Mouse (Mus musculus): ENCODE measurements around the gene Grm2. TPM values are rescaled to one million over a fixed set of nuclear protein-coding genes. Genes with fewer than 3 reads are reported as not detected.
A peak's percentile ranks its signal among the peaks of the same experiment; 100 is the strongest.

Grm2 gene
- total RNA-seq (2021) = 10 to 100 TPM; 64.9 to 80.7 TPM

DNA sequence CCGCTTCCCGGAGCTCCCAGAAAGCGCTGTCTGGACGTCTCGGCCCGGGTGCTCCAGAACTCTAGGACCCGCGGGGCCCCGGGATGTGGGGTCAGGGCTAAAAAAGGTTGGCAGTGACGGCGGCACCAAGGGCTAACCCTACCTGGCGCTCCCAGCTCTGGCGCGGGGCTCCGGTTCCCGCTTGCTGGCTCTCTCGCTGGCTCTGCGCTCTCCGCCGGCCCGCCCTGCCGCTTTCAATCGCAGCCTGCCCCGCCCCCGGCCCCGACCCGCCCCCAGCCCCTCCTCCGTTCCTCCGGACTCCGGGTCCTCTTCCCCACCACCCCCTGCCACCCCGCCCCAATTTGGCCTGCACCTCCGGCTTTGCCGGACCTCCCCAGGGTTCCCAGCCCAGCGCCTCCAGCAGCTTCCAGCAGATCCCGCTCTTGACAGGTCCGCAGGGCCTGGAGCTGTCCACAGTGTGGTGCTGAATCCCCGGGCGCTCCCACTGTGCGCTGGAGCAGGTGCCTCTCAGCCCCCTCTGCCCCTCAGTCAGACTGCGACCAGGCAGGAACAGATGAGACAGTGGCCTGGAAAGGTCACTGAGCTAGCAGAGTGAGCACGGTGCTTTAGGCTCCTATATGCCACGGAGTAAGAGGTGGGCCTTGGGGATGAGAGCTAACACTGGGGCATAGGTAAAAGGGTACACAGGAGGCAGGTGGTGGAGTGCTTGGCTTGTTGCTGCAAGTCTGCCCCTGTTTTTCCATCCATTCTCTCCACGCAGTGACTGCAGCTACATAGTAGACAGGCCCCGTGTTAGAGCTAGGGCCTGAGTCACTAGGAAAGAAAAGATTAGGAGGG is at the start of gene Grm2:
Gene Grm2 (minus strand): TSS at position 199 of the 837 bp plus-strand sequence.
- peak in 1 of 2 experiments; percentile 29 for DNase-seq

DNA sequence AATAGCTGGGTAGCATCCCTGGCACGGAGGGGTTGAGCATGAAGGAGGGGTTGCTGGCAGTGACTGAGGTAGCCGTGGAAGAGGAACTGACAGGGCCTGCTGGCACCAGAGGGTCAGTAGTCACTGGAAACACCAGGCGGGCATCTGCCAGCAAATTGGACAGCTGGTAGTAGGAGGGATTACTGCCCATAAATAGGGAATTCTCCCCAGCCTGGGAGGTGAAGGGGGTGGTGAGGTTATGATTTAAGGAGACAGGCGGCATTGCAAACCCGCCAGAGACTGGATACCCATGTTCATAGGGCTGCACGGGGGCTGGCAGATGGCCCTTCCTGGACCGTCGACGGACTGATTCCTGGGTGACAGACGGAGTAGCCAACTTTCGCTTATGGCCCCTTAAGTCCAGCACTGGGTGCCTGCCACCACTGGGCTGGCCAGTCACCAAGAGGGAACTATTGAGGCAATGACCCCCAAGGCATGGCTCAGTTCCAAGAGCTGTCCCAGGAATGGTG is 37.1 kb upstream of the Grm2 start:
- DNase-seq = no peak

DNA sequence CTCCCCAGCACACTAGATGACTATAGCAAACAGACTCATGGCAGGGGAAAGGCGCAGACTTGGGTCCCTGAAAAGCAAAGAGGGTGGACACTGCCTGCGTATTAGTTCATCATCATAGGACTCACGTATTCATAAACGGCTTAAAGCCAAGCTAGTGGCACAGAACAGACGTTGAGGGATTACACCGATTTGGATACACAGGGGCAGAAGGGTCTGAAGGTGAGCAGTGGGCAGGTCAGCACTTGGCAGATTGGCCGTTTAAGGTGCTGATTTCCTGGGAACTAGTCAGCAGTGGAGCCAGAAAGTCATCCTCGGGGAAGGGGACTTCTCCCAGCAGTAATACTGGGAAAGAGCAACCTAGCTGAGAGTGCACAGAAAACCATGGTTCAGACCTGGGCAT is 33.0 kb upstream of the Grm2 start:
- no peak for DNase-seq

DNA sequence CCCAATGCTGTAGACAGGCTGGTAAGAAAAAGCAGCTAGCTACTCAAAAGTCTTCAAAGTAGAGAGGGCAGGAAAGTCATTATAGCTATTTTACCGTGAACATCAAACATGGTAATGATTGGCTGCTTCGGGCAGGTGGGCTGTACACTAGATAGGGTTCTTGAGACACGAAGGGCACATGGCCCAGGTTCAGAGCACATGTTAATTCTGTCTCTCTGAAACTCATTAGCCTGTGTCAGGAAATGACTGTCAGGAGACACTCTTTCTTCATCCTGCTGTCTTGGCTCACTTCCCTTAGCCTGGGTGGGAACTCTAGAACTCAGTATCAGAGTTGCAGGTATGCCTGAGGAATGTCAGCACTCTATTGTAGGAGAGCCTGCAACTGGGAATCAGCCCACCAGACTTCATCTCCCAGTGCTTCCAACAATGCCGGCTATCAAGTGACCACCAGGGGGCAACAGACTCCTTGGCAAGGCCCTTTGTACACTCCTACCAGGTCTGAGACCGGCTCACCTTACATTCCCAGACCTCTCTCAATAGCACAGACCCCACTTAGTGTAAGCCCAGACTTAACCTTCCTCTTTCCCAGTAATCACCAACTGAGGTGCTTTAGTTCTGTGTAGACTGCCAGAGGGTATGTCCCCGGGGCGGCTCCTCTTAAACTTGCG is 31.2 kb upstream of the Grm2 start:
- peak in 1 of 2 experiments; percentile 58 for DNase-seq

DNA sequence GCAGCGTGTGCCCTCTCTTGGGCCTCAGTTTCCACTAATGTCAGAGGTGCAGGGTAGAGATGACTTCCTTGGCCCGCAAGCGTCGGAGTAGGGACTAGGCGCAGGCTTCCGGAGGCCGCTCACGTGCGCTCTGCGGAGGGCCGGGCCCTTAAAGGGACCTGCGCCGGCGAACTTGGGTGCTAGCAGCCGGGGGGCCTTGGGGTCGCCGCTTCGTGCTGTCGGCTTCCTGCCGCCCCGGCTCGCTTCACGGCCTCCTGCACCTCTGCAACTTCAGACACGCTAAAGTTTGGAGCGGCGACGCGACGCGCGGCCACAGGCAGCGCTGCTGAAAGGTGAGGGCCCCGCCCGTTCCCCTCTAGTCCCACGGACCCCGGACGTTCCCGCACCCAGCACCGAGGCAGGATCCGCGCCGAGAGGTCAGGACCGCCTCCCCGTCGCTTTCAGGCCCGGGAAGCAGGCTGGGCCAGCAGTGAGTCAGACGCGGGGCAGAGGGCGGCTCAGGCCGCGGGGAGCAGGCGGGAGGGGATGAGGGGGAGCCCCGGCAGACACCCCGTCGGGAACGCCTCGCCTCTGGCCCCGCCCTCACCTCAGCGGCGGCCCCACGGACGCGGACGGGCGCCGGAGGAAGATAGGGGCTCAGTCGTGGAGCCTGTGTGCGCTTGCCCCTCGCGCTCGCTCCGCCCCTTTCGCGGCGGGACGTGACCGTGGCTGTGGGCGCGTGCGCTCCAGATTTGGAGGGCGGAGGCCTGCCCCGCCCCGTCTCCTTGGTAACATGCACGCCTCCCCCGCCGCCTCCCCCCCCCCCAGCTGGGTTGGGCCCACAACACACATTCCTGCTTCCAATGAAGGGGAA is 29.6 kb upstream of the Grm2 start, which contains the start of gene Tex264:
Gene Tex264 (minus strand): TSS at position 679 of the 853 bp plus-strand sequence.
- peak; percentile 84 to 86 for DNase-seq

DNA sequence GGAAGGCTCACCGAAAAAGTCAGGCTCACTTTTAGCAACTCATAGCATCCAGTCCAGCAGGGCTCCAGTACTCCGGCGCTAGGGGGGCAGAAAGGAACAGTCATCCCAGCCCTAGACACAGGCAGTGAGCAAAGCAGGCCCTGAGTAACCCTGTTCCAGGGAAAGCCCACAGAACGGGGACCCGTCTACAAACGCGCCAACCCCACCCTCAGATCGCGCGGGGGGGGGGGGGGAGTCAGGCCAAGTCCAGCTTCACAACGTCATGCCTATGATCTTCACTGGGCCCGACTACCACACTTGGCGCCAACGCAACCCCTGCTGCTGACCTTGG is 29.0 kb upstream of the Grm2 start:
- DNase-seq = no peak

DNA sequence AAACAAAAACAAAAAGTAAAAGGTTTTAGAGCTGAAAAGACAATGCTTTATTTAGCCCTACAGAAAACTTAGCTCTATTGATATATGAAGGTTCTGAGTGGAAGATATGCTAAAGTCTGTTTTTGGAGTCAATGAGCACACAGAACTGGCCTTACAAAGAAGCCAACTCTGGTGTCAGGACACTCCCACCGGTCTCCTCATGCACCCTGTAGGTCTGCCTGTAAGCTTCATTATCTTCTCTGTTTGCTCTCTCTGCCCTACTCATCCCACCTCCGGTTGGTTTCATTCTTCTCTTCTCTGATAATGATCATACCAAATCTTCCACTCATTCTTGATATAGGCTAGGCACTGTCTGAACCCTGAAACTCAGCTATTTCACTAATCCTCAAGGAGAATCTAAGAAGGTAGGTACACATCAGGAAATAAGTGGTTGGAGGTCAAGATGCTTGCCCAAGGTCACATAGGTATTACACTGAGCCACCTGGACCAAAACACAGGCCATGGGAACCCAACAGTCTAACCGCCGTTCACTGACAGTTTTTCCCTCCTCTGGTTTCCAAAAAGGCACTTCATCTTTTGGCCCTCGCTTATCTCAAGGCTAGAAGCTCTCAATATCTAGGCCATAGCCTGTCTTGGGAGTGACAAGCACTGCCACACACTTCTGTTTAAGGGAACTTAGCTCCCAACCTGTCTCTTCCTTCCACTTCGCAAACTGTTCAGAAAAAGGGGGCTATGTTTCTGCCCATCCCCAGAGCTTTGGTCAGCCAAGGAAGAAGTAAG is 28.4 kb upstream of the Grm2 start:
- no peak for DNase-seq

DNA sequence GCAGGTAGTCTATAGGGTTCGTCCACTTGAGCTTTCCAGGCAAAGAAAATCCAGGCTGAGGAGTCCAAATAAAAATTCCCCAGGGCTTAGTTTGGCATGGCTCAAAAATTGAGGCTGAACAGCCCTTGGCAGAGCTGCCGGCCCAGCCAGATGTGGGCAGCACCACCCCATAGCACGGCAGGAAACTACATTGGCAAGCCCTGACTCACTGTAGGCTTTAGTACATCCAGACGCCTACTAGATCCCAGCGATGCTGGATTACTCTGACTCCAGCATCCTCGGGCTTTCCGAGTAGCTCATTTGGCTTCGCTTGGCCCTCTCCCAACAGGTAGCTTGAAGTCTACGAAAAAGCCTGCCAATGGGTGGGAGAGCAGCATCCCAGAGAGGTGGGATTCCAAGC is 25.1 kb upstream of the Grm2 start:
- no peak for DNase-seq

DNA sequence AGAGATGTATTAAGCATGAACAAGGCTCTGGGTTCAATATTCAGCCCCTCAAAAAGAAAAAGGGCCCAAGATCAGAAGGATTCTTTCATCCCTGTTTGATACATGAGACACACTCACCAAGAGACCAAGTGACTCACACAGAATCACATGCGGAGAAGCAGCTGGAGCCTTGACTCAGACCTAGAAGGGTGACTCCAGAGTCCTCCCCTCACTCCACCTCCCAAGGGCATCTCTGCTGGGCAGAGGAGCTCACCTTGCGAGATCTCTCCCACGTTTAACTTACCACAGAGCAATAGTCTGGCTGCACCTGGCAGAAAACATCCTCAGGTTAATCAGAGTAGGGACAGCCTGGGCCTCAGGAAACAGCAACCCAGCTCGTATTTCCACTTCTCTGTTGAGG is 22.4 kb upstream of the Grm2 start:
- no peak for DNase-seq

DNA sequence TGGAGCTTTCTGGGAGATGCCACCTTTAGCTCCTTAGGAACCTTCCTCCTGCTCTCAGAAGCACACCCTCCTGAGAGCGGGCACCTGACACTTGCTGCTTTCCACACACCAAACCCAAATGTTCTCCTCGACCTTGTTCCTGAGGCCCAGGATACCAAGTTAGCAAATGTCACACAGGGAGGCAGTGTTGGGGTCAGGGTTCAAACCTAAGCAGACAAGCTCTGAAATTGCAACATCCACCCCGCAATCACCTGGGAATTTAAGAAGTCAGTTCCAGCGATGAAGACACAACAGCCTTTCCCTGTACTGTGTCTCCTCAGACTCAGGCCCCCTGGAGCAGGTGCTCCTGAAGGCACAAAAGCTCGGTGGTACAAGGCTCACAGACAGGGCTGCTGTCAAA is 21.8 kb upstream of the Grm2 start:
- no peak for DNase-seq

DNA sequence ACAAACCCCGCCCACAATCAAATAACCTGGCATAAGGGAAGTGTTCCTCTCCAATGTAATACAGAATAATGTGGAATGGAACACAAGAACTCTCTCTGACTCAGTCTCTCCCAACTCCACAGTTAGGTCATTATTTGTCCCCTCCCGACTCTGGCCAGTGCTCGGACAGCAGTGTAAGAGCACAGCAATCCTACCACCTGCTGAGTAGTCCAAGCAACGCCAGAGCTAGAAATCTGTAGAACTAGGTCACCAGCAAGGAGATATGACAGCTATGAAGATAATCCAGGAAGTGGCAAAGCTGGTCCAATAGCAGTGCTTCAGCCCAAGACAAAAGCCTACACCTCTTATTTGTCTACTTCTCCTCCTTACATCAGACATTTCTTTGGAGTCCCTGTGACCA is 20.7 kb upstream of the Grm2 start:
- DNase-seq = no peak

DNA sequence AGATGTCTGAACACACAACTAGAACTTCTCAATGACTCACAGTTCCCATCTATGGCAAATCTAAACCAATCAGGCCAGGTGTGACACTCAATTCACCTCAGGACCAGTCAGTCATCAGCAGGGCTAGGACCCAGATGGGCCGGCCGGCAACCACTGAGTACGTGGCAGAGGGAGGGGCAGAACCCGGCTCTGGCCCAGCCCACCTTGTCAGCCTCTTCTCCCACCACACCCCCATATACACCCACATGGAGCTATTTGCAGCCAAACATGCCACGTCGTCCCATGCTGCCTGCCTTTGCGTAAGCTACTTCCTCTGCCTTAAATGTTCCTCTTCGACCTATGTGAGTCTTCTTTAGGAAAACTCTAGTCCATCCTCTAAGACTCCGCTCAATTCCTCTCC is 20.1 kb upstream of the Grm2 start:
- peak in 1 of 2 experiments; percentile 31 for DNase-seq

DNA sequence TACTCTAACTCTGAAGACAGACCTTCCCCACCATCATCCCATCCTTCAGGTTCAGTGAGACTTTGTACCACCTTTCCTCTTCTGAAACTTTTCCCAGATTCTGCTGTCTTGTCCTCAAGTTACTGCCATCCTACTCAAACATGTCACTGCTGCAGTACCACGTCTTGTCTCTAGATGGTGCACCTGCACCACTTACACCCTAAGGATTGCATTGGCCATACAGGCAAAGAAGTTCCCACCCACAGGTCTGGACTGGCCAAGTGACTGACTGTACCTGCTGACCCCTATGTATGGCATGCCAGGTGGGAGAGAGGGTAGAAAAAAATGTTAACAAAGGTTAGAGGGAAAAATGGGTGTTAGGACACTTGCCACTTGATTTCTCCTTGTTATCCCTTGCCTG is 19.6 kb upstream of the Grm2 start:
- peak; percentile 72 to 79 for DNase-seq

DNA sequence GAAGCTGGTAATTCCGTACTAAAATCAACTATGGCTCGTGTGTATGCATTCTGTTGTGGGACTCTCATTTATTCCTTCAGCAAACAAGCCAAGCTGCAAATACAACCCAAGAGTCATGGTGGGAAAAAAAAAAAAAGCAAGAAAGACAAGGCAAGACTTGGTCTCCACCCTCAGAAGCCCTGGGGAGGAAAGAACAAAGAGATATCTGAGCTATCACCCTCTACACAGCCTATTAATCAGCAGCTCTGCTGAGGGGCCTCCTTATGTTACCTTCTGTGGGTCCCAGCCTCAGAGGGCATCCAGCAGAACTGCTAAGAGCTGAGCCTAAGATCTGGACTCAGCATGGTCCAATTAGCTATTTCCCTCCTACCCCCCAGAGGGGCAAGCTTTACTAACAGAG is 18.0 kb upstream of the Grm2 start:
- DNase-seq = no peak

DNA sequence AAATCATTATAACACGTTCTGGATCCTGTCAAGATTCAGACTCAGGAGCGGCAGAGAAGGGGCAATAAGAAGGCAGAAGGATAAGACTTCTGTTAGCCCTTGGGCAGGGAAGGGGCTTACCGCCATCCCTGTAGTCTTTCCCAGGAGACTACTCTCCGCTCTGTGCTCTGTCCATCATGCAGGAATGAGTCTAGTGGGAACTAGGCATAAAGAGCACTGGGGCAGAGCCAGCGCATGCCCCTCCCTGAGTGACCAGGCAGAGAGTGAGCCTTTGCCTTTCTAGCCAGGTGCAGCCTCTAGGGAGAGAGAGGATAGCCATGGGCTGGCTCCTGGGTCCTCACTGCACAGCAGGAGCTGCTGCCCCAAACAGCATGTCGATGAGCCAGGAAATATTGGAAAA is 9.0 kb upstream of the Grm2 start:
- no peak for DNase-seq

DNA sequence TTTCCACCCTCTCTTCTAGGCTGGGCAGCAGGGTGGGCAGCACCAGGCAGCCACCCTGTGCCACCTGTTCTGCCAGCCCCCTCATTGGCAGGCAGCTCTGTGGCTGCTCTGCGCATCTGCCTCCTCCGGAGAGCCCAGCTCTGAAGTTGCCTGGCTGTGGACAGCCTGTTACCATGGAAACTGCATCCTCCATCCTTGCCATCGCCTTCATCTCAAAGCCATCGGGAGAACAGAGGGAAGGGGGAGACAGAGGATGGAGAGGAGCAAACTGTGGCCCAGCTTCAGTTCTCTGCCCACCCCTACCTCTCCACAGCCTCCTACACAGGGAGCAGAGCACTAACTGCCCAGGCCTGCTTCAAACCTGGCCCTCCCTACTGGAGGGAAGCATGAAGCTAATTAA is 8.6 kb upstream of the Grm2 start:
- peak in 1 of 2 experiments; percentile 78 for DNase-seq

DNA sequence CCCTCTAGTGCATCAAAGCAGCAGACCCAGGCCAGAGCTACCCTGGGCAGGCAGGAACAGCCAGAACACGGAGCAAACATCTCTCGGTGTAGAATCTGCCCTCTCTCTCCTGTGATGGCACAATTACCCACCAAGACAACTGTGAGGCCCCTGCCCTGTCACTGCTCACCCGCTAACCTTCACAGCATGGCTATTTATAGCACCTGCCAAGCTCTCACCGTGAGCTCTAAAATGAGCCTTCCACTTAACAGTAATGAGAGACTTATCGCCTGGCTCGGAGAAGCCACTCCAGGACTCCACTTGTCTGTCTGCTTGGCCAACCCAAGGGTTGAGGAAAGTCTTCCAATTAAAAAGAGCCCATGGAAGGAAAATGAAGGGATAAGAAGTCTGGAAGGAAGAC is 7.3 kb upstream of the Grm2 start:
- no peak for DNase-seq

DNA sequence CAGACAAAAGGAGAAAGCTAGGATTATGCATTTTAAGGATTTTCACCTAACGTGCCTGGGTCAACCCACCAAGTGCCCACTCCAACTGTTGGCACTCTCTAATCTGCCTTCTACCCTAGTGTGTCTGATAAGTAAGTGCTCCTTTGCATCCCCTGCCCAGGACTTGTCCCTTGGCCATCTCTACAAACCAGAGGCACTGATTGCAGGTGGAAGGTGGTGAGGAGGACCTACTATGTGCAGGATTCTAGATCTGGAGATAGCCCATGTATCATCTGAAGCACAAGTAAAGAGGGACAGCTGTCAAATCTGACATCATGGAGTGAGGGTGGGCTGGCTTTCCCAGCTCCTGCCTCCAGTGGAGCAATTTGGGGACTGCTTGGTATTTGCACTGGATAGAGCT is 4.1 kb upstream of the Grm2 start:
- no peak for DNase-seq

DNA sequence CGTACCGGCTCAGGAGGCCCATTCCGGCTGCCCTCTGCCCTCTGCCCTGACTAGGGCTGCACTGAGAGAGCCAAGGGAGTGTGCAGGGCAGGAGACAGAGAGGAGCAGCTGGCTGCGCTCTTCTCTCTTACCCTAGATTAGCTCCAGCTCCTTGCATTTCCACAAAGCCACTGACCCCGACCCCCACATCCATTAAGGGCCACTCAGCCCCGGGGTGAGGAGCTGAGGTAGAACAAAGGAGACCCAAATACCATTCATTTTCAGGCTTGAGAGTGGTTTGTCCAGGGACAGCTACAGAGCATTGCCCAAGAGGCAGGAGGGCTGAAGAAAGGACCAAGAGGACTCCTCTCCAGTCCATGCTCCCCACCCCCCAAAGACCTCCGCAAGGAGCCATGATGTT is 3.6 kb upstream of the Grm2 start:
- no peak for DNase-seq

DNA sequence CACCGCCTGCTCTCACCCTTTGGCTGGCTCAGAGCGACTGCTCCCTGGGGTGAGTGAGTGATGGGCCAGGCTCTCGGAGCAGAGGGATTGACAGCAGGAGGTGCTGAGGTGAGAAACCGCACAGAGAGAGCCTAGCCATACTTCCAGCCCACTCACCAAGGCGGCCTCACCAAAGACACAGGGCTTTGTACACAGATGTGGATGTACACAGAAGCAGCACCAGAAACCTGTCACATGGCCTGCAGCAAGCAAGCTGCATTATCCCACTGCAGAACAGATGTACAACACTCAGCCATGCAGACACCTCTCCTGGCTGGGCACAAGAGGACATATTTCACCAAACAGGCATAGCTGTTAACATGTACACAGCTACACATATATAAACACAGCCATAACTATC is 1.7 kb upstream of the Grm2 start:
- no peak for DNase-seq

DNA sequence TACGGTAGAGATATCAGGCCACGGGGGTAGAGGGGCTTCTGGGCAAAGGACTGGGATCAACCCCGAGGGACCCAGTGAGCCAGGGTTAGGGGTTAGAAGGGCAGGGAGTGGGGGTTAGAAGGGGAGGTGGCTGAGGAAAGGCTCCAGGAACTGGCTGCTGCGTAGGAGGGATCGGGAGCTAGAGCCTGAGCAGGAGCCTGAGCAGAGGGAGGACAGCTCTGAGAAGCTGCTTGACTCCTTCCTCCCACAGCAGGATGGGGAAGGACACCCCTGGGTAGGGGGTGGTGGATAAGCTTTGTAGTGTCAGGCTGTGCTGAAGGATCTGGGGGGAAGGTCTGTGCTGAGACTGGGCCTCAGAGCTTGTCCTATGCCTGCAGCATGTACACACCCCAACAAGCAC is 938 bp upstream of the Grm2 start:
- no peak for DNase-seq

DNA sequence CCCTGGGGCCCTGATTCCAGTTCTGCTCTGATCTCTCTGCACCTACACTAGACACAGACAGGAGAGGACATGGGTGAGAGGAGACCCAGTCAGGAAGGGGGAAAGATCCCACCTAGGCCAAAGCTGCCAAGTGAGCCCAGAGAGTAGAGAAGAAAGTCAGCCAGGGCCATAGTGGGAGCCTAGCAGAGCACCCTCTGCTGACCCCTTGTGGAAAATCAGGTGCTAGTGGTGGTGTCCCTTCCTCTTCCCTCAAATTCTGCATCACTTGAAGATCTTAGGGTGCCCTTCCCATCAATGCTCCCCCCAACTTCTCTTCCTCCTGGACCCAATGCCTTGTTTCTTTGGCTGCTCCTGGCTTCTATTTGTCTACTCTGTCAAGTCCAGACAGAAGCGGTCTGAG is 3.2 kb downstream of the Grm2 start:
- no peak for DNase-seq
